Mouse (Mus musculus) kidney, embryonic 16.5 days (tissue): ENCODE measurements around the gene Traf6. TPM values are rescaled to one million over a fixed set of nuclear protein-coding genes. Genes with fewer than 3 reads are reported as not detected.
"Not testable (repeated sequence)": the region's sequence is repeated elsewhere in the genome, so short reads cannot be mapped to it uniquely, and the experiment has no call there.

ENCODE experiments used
- ATAC-seq: fragments of 200-750 bp; cut with Nextera tagmentation; 2 replicates; pipeline ENCODE4 v1.8.0; 2017; ENCODE audit warnings: moderate TSS enrichment; ENCODE audit not compliant: low FRiP score, low TSS enrichment
- H3K27ac ChIP-seq: fragments of 300-500 bp; sonication (generic); 2 replicates; pipeline ENCODE4 v1.5.1; 2014; ENCODE audit warnings: low read length
- H3K27me3 ChIP-seq: fragments of 300-500 bp; sonication (generic); 2 replicates; pipeline ENCODE4 v1.6.1; 2014; ENCODE audit warnings: low read length, control low read depth, mixed read lengths; ENCODE audit not compliant: insufficient read depth
- H3K36me3 ChIP-seq: fragments of 300-500 bp; sonication (generic); 2 replicates; pipeline ENCODE4 v1.6.1; 2014; ENCODE audit warnings: low read length, control low read depth, mixed read lengths; ENCODE audit not compliant: insufficient read depth
- H3K4me1 ChIP-seq: fragments of 300-500 bp; sonication (generic); 2 replicates; pipeline ENCODE4 v1.6.1; 2014; ENCODE audit warnings: low read length, control low read depth, mixed read lengths; ENCODE audit not compliant: insufficient read depth
- H3K4me2 ChIP-seq: fragments of 300-500 bp; sonication (generic); replicated peaks from 2 replicates; pipeline ENCODE4 v1.6.1; 2014; ENCODE audit warnings: low read depth, low read length
- H3K4me3 ChIP-seq: fragments of 300-500 bp; sonication (generic); 2 replicates; pipeline ENCODE4 v1.5.1; 2014; ENCODE audit warnings: mild to moderate bottlenecking, low read length
- H3K9ac ChIP-seq: fragments of 300-500 bp; sonication (generic); replicated peaks from 2 replicates; pipeline ENCODE4 v1.6.1; 2014; ENCODE audit warnings: low read length
- H3K9me3 ChIP-seq: fragments of 300-500 bp; sonication (generic); 2 replicates; pipeline ENCODE4 v1.6.1; 2016; ENCODE audit warnings: low read length, control low read depth
- WGBS: fragments of 180-500 bp; shearing (Covaris S2); extraction: QIAGEN DNeasy Blood & Tissue Kit; methylation state at CpG from one replicate; pipeline ENCODE4 v1.1.7; 2014; 5-methylcytosine and 5-hydroxymethylcytosine counted together
- polyA plus RNA-seq: library from polyadenylated mRNA; unstranded; fragments of >200 nt; fragmentation: Nextera tagmentation; extraction: Ambion mirVana; gene quantifications from 2 replicates; pipeline ENCODE4 v1.2.1, GENCODE M21; 2015

The Traf6 gene
- polyA plus RNA-seq, 1 experiment from 2014 or later, result 10.4 TPM

DNA sequence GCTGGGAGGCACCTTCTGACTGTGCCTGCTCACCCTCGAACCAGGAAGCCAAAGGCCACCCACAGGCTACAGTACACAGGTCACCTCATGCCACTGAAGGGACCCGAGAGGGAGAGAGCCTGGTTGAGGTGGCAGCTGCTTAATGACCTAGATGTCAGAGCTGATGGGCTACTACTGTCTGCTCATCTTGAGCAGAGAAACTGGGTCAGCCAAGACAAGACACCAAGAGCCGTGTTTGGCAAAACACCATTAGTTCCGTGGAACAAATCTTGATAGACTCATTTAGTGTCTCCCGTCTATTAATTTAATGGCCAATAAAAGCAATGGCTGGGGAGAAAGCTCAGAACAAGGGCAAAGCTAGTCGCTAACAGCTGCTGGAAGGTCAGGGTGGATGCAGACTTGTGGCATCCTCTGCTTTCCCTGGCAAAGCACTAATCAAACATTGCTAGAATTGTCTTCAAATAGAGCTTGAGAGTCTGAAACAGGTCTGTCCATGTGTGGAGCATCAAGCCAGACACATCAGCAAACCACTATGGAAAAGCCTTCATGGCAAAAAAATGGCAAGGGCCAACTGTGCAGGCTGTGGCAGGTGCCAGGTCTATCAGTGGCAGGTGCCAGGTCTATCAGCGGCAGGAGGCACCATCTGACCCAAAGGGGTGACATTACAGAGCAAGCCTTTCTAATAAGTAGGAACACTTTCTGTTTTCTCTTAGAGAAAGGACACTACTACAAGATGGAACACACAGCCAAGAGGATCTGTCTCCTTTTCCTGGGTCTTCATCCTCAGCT, 64.0 kb downstream of the Traf6 start:
- no peak overlapping the region for H3K4me2 ChIP-seq
- H3K9ac ChIP-seq, result no peak overlapping the region
- ATAC-seq, result no peak
- no peak overlapping the region for H3K27ac ChIP-seq
- no peaks in the 10 kb centered on the region for H3K27me3 ChIP-seq
- no peaks in the 10 kb centered on the region for H3K4me1 ChIP-seq
- H3K4me3 ChIP-seq, result no peak overlapping the region
- H3K9me3 ChIP-seq, result no peaks in the 10 kb centered on the region
- peaks cover 15% of the 10 kb centered on the region for H3K36me3 ChIP-seq
- WGBS, result 51% methylated on average over 7 of the region's 7 CpGs

DNA sequence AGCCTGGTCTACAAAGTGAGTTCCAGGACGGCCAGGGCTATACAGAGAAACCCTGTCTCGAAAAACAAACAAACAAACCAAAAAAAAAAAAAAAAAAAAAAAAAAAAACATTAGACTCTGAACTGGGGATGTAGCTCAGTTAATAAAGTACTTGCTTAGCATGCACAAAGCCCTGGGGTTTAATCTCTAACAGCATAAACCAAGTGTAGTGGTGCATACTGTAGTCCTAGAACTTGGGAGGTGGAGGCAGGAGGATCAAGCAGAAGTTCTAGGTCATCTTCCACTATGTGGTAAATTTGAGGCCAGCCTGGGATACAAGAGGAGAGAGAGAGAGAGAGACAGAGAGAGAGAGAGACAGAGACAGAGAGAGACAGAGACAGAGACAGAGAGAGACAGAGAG, 67.4 kb downstream of the Traf6 start:
- not testable (repeated sequence) for ATAC-seq, H3K36me3 ChIP-seq, H3K4me3 ChIP-seq, H3K4me1 ChIP-seq, H3K4me2 ChIP-seq, H3K9ac ChIP-seq, H3K27ac ChIP-seq, H3K9me3 ChIP-seq, H3K27me3 ChIP-seq
- WGBS, result 73% methylated on average over 2 of the region's 2 CpGs

DNA sequence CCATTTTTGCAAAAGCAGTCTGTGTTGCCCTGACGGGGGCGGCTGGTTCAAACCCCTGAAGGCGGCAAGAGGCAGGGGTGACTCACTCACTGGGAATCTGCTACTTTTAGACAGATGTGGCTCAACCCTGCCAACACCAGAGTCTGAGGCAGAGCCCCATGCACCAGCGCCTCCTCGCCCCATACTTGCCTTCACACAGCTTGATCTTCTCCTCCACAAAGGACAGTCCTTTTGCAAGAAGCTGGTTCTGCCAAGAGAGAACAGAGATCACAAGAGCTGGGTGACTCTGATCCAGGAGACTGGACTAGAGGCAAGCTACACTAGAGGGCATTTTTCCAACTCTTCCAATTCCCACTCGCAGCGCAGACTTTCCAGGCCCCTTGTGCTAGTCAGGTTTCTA, 68.3 kb downstream of the Traf6 start:
- no peaks in the 10 kb centered on the region for H3K9me3 ChIP-seq
- H3K4me2 ChIP-seq, result no peak overlapping the region
- no peaks in the 10 kb centered on the region for H3K27me3 ChIP-seq
- H3K9ac ChIP-seq, result no peak overlapping the region
- H3K27ac ChIP-seq, result no peak overlapping the region
- WGBS, result 92% methylated on average over 7 of the region's 7 CpGs
- no peaks in the 10 kb centered on the region; the same call in 1 of the 2 replicates for H3K36me3 ChIP-seq
- H3K4me3 ChIP-seq, result no peak overlapping the region
- H3K4me1 ChIP-seq, result peaks cover 12% of the 10 kb centered on the region
- no peak for ATAC-seq

Other genes starting within 250 kb of the Traf6 start
- gene Rag2, start 53.7 kb upstream of the Traf6 start, polyA plus RNA-seq, result not detected in 2 replicates
- 0.02 and 0.04 TPM in 2 replicates for gene Rag1, start 28.9 kb upstream of the Traf6 start, polyA plus RNA-seq
- gene B230118H07Rik, start 28.9 kb upstream of the Traf6 start, polyA plus RNA-seq, result 55.3 and 57.9 TPM in 2 replicates
- gene Prr5l, start 204.6 kb downstream of the Traf6 start, polyA plus RNA-seq, result 70.8 and 71.6 TPM in 2 replicates
- gene Commd9, start 207.8 kb downstream of the Traf6 start, polyA plus RNA-seq, result 65.3 and 72.6 TPM in 2 replicates